Mouse (Mus musculus) right cerebral cortex, postnatal 10 days (tissue): Measurements from ENCODE around the gene Gad1.

Experiments used
- DNase-seq, 2 experiments: peaks; one replicate each; pipeline ENCODE4 v3.0.0; 2021; ENCODE audit warnings: low spot score in 2 of 2

Gene Gad1

DNA sequence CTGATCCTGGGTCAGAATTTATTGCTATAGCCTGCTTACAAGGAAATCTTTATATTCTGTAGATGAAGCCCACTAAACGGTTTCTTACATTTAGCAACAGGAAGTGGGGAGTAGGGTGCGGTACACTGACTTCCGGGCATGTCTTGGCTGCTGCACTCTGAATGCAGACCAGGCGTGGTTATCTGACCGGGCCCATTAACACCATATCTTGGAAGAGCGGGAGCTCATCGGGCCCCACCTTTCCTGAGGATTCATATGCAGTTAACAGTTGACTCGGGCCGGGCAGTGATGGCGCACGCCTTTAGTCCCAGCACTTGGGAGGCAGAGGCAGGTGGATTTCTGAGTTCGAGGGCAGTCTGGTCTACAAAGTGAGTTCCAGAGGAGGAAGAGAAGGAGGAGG lies 75.5 kb downstream of the Gad1 start:
- DNase-seq: no peak

DNA sequence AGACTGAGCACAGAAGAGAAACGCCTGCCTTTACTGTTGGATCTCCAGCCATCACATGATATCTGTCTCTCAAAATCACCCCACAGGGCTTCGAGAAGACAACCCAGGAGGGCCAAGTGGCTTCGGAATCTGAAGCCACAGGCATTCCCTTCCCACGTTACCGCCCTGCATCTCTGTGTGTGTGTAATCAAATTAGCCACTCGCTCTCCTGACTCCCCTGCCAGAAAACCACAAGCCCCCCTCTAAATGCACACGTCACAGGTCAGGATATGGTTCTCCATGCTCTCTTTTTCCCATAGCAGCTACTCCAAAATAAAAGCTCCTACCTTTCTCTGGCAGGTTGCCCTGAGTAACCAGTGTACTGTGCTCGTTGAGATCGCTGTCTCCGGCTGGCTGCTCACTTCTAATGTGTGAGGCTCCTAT lies 76.5 kb downstream of the Gad1 start:
- peak; percentile 60 to 72 for DNase-seq

DNA sequence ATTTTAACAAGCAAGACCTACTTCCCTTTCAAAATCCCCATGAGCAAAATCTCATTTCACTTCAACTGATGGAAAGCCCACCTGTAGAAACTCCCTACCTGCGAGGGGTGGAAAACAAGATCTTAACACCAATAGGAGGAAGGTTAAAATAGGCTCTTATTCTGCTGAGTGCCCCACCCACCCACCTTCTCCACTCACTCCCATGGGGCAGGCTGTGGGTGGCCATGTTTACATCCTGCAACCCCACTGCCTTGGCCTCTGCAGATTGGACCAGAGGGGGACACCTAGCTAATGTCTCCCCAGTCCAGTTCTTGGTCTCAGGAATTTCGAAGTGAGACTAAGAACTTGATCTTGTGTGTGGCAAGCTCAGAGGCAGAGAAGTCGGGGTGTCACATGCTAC lies 77.0 kb downstream of the Gad1 start:
- DNase-seq: no peak

DNA sequence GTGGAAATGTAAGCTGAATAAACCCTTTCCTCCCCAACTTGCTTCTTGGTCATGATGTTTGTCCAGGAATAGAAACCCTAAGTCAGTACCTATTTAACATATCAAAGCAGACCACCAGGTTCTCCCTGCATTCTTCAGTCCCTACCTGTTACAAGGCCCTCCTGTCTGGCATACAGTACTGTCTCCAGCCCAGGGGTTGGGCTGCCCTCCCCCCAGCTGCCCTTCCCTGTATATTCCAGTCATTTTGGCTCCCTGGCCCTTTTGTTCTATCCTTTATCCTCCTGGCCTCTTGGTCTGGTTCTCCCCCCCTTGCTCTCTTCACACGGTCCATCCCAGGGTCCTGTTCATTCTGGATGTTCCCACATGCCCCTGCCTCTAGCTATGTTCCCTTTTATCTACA lies 78.4 kb downstream of the Gad1 start:
- no peak for DNase-seq

DNA sequence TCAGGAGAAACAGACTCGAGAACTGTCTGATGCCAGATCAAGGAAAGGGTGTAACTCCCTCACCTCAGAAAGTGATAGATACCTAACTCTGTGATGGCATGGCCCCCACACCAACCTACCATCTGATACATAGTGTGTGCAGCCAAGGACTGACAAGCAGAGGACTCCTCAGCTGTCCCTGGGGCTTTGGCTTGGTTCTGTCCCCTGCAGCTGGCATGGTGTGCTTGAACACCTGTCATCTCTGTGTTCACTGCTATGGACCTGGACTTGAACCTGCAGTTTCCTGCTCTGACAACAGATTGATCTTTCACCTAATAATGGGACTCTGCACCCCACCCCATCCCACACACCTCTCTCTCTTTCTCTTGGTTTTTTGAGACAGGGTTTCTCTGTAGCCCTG lies 79.5 kb downstream of the Gad1 start:
- DNase-seq: no peak

DNA sequence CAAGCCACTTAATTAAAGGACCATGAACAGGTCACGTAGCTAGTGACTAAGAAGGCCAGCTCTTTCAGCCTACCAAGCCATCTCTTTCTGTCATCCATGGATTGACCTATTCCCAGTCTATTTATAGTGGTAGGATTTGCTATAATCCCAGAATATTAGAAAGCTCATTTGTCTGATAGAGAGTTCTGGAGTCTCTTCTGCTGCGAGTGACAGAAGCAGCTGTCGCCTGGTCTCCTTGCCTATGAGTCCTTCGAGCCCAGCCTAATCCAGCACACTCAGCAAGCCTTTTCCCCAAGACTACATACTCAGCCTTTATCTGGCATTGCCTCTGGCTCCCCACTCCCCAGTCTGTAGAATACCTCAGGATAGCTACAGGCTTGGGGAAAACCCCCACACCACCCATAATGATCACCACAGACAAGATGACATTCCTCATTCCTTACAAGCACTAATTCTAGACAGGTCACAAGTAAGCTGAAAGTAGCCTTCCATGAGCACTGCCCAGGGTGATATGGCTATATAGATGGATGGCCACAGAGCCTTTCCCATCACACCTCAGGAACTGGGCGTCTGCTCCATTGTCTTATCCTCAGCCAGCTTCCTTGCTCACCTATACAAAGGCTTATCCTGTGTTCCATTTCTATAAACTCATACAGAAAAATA lies 81.3 kb downstream of the Gad1 start:
- DNase-seq: no peak

DNA sequence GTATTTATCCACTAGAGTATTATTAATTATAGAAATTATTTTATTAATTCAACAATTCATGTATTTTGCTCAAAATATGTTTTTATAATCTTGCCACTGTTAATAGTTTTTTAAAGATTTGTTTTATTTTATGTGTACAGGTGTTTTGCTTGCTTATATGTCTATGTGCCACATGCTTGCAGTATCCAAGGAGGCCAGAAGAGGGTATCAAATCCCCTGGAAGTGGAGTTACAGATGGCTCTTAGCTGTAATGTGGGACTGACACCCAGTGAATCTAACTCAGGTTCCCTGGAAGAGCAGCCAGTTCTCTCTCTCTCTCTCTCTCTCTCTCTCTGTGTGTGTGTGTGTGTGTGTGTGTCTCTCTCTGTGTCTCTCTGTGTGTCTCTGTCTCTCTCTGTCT lies 88.1 kb downstream of the Gad1 start:
- DNase-seq: no peak

DNA sequence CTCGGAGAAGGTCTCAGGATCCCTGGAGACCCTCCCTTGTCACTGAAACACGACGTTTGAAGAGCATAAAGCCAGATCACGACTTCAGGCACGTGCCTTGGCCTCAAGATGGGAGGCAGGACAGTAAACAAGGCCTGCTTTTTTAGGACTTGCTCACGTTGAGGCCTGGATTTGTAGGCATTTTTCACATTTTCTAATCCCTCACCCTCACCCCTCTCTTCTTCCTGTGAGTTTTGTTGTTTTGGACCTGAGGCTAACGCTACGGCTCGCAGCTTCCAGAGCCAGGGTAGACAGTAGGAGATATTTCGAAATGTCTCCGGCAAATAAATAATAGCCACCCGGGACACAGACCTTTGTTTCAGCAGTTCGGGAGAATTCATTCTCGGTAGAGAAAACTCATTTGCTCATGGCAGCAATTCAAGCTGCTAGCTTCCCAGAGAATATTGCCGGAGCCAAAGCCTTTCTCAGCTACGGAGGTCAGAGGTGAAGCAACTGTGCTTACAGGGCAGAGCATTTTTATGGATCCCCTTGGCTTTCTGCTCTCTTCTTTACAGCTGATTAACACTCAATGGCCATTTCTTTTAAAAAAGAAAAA lies 90.2 kb downstream of the Gad1 start:
- DNase-seq: no peak

DNA sequence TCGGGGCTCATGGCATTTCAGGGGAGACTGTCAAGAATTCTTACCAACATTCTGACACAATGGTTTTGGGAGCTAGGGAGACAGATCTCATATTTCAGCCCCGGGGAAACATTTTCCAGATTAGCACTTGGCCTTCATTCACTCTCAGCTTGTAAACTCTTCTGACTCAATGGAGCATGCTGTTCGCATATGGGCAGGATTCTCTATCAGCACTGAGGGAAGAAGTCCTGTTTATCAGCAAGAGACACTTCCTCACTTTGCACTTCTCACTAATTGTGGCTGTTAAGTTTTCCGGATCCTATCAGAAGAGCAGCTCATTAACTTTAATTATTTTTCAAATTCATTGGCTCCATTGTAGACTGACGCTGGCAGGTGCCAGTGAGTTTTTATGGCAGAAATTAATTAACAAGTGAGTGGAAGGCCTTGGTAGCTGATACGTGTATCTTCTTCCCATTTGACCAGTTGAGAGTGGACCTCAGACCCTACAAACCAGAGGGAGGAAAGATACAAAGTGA lies 92.5 kb downstream of the Gad1 start:
- DNase-seq: no peak

DNA sequence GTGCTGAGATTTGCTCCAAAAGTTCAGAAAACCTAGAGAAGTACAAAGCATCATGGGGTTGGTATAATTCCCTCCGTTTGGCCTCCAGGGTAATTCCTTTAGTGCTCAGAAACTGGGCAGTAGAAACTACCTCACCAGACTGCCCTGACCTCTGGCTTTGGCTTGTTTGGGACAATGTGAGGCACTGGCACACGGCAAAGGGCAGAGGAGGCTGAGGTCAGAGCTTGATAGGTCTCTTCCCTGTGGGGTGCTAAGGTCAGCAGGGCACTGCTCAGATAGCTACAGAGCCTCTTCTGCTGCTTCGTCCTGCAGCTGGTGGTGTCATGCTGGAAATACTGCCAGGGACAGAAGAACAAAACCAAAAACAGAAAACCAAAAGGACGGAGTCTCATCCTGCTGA lies 94.8 kb downstream of the Gad1 start:
- DNase-seq: no peak

DNA sequence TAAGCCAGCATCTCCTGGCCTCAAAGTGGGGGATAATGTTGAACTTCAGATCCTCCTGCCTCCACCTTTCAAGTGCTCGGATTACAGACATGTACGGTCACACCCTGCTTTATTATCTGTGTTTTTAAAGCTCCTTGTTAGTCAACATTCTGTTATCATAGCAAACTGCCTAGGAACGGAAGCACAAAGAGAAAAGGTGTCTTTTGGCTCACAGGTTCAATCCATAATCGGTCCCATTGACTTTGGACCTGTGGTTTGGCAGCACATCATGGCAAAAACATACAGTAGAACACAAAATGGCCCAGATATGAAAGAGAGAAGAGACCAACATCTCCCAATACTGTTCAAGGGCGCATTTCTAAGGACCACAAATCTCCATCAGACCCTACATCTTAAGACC lies 95.4 kb downstream of the Gad1 start:
- no peak for DNase-seq

DNA sequence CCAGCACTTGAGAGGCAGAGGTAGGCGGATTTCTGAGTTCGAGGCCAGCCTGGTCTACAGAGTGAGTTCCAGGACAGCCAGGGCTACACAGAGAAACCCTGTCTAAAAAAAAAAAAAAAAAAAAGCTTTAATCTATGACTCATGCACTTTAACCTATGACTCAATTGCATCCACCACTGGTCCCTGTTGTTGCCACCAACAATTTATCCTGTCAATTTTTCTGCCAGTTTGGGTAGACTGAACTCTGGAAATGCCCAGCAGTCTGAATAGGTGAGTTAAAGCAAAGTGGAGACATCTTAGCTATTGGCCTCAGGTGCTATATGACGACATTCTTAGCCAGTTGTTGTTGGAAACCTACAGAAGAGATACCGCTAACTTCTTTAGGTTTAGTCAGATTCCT lies 96.6 kb downstream of the Gad1 start:
- DNase-seq: no peak
